Mouse (Mus musculus) bone marrow, adult 2 months (tissue): ENCODE results near the gene Klhl32.

Experiments
- CTCF ChIP-seq: fragments of 200-500 bp; IDR thresholded peaks from 2 replicates; pipeline ENCODE4 v1.5.1; 2011; ENCODE audit warnings: low read length, control low read depth; ENCODE audit not compliant: control insufficient read depth, insufficient read depth
- POLR2A ChIP-seq: fragments of 200-500 bp; IDR thresholded peaks from 2 replicates; pipeline ENCODE4 v1.6.1; 2011; ENCODE audit warnings: low read depth, mild to moderate bottlenecking, control low read depth, low read length, borderline replicate concordance; ENCODE audit not compliant: control insufficient read depth

DNA sequence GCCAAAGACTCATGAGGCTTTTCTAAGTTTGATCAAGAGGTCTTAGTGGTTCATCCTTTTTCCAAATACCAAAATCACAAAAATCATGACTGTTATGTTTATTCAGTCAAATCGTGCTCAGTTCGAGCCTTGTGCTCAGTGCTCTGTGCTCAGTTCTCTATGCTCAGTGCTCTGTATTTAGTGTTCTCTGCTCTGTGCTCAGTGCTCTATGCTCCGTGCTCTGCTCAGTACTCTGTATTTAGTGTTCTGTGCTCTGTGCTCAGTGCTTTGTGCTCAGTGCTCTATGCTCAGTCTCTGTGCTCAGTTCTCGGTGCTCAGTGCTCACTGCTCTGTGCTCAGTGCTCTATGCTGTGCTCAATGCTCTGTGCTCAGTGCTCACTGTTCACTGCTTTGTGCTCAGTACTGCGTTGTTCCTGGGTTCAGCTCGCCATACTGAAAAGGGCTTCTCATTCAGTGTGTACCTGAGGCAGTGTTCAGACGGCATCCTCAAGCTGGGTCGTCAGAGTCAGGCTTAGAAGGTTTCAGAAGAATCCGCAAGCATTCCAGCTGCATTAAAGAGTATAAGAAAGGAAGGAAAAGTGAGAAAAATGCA lies 50.5 kb downstream of the Klhl32 start:
- TF ChIP-seq CTCF: no peak
- TF ChIP-seq POLR2A: no peak
